Mouse (Mus musculus) layer of hippocampus, adult 11-12 months (tissue): ENCODE data around the gene Ccdc155.

ENCODE experiments used
- DNase-seq: peaks from one replicate; pipeline ENCODE4 v3.0.0; 2022; ENCODE audit warnings: low spot score

Gene Ccdc155

GRCm38 (mm10) chr7:45144368-45145174 lies 60.1 kb downstream of the Ccdc155 start:
- no peak for DNase-seq

- no peak for DNase-seq
Observed at GRCm38 (mm10) chr7:45141914-45142313, 62.8 kb downstream of the Ccdc155 start.

- no peak for DNase-seq
Observed at GRCm38 (mm10) chr7:45141319-45141718, 63.4 kb downstream of the Ccdc155 start.

GRCm38 (mm10) chr7:45139904-45140723 lies 64.6 kb downstream of the Ccdc155 start:
- no peak for DNase-seq

- no peak for DNase-seq
Observed at GRCm38 (mm10) chr7:45138403-45138802, 66.3 kb downstream of the Ccdc155 start.

GRCm38 (mm10) chr7:45137171-45138006 lies 67.3 kb downstream of the Ccdc155 start:
- no peak for DNase-seq

- peak; percentile 91 for DNase-seq
Observed at GRCm38 (mm10) chr7:45135993-45136567, 68.6 kb downstream of the Ccdc155 start, which contains the start of the genes Gm45713 and Flt3l. Gm45713 (minus strand) TSS chr7:45136231. Flt3l (minus strand) TSS chr7:45136432.

GRCm38 (mm10) chr7:45135370-45135769 lies 69.3 kb downstream of the Ccdc155 start:
- DNase-seq, result no peak

- no peak for DNase-seq
Observed at GRCm38 (mm10) chr7:45134544-45135026, 70.1 kb downstream of the Ccdc155 start.
